Mouse (Mus musculus): Measurements from ENCODE around the gene Slc13a5.

Gene Slc13a5

GRCm38 (mm10) chr11:72266960-72267560 lies at the start of gene Slc13a5:
Slc13a5 (minus strand) TSS chr11:72267222.
- DNase-seq (ENCODE audit: low spot score in 2 of 2): no peak

- DNase-seq (ENCODE audit: low spot score in 2 of 2): no peak
Observed at GRCm38 (mm10) chr11:72314151-72314895, 47.3 kb upstream of the Slc13a5 start, which contains the start of gene Fbxo39. Fbxo39 (plus strand) TSS chr11:72314444.

- DNase-seq (ENCODE audit: low spot score in 2 of 2): no peak
Observed at GRCm38 (mm10) chr11:72311355-72312001, 44.5 kb upstream of the Slc13a5 start.

GRCm38 (mm10) chr11:72310491-72310890 lies 43.5 kb upstream of the Slc13a5 start:
- DNase-seq (ENCODE audit: low spot score in 2 of 2): no peak

GRCm38 (mm10) chr11:72308982-72309381 lies 42.0 kb upstream of the Slc13a5 start:
- DNase-seq (ENCODE audit: low spot score in 2 of 2): peak in 1 of 2 experiments; percentile 23

GRCm38 (mm10) chr11:72307461-72307860 lies 40.4 kb upstream of the Slc13a5 start:
- DNase-seq (ENCODE audit: low spot score in 2 of 2): no peak

GRCm38 (mm10) chr11:72302230-72302629 lies 35.2 kb upstream of the Slc13a5 start:
- DNase-seq (ENCODE audit: low spot score in 2 of 2): no peak

GRCm38 (mm10) chr11:72301334-72301733 lies 34.3 kb upstream of the Slc13a5 start, which contains the start of gene Xaf1:
Xaf1 (plus strand) TSS chr11:72301629.
- DNase-seq (ENCODE audit: low spot score in 2 of 2): peak; percentile 65 to 72

- DNase-seq (ENCODE audit: low spot score in 2 of 2): no peak
Observed at GRCm38 (mm10) chr11:72293116-72293515, 26.1 kb upstream of the Slc13a5 start.

GRCm38 (mm10) chr11:72287543-72287942 lies 20.5 kb upstream of the Slc13a5 start:
- DNase-seq (ENCODE audit: low spot score in 2 of 2): no peak

- DNase-seq (ENCODE audit: low spot score in 2 of 2): no peak
Observed at GRCm38 (mm10) chr11:72287126-72287525, 20.1 kb upstream of the Slc13a5 start.

- DNase-seq (ENCODE audit: low spot score in 2 of 2): no peak
Observed at GRCm38 (mm10) chr11:72286651-72287050, 19.6 kb upstream of the Slc13a5 start.

- DNase-seq (ENCODE audit: low spot score in 2 of 2): no peak
Observed at GRCm38 (mm10) chr11:72285971-72286480, 19.0 kb upstream of the Slc13a5 start.

- DNase-seq (ENCODE audit: low spot score in 2 of 2): no peak
Observed at GRCm38 (mm10) chr11:72284532-72285182, 17.6 kb upstream of the Slc13a5 start.

- no peak for DNase-seq (ENCODE audit: low spot score in 2 of 2)
Observed at GRCm38 (mm10) chr11:72283486-72284224, 16.6 kb upstream of the Slc13a5 start.

- DNase-seq (ENCODE audit: low spot score in 2 of 2): no peak
Observed at GRCm38 (mm10) chr11:72281852-72282400, 14.9 kb upstream of the Slc13a5 start.

- DNase-seq (ENCODE audit: low spot score in 2 of 2): no peak
Observed at GRCm38 (mm10) chr11:72281143-72281851, 14.3 kb upstream of the Slc13a5 start.

GRCm38 (mm10) chr11:72273341-72273740 lies 6.3 kb upstream of the Slc13a5 start:
- no peak for DNase-seq (ENCODE audit: low spot score in 2 of 2)

GRCm38 (mm10) chr11:72271761-72272160 lies 4.7 kb upstream of the Slc13a5 start:
- no peak for DNase-seq (ENCODE audit: low spot score in 2 of 2)

All from spleen, postnatal 36 days (tissue).